Mouse (Mus musculus): ENCODE measurements around the gene Polr3f. TPM values are rescaled to one million over a fixed set of nuclear protein-coding genes. Genes with fewer than 3 reads are reported as not detected.

Gene Polr3f
- 17.4 and 18.5 TPM in 2 replicates for polyA plus RNA-seq (2012; rRNA removed)

GRCm38 (mm10) chr2:144526981-144527820 lies at the start of gene Polr3f, which contains the start of gene Dzank1:
Polr3f (plus strand) TSS chr2:144527718.
Dzank1 (minus strand) TSS chr2:144527414.
- TF ChIP-seq POLR2A (IDR thresholded peaks at IDR 0.05; ENCODE audit: extremely low read depth, insufficient read depth, low read length): peak; percentile 91
- no peak for TF ChIP-seq CTCF (IDR thresholded peaks at IDR 0.05; ENCODE audit: extremely low read depth, insufficient read depth, low read length)
- Histone ChIP-seq H3K27ac (ENCODE audit: insufficient read depth, low read length) (peak within 1 kb of the TSS; percentile 76), H3K4me3 (ENCODE audit: insufficient read depth, low read length) (peak within 1 kb of the TSS; percentile 94), H3K4me1 (ENCODE audit: control insufficient read depth, insufficient read depth, low read length) (peaks cover 3% of the 10 kb centered on the region; the same call in 1 of the 2 replicates)

DNA sequence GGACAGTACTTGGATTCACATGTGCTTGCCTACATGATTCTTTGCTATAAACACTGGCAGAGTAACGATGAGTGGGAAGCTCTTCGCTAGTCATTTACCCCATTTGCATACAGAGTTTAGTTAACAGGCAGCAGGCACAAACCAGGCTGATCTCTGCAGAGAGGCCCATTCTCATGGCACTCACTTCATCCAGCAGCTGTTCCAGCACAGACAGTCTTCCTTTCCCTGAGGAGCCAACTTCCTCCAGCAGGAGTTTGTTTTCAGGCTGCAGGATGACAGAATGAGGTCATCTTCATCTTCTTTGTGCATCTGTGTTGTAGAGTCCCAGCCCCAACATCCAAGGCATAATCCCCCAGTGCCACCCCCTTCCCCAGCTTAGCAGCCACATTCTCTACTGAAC lies 48.1 kb upstream of the Polr3f start:
- TF ChIP-seq POLR2A (IDR thresholded peaks at IDR 0.05; ENCODE audit: extremely low read depth, insufficient read depth, low read length) (no peak), CTCF (IDR thresholded peaks at IDR 0.05; ENCODE audit: extremely low read depth, insufficient read depth, low read length) (no peak)
- Histone ChIP-seq H3K27ac (ENCODE audit: insufficient read depth, low read length) (no peak overlapping the region), H3K4me3 (ENCODE audit: insufficient read depth, low read length) (no peak overlapping the region), H3K4me1 (ENCODE audit: control insufficient read depth, insufficient read depth, low read length) (peaks cover 5% of the 10 kb centered on the region)

- Histone ChIP-seq H3K4me1 (ENCODE audit: control insufficient read depth, insufficient read depth, low read length) (peaks cover 3% of the 10 kb centered on the region), H3K4me3 (ENCODE audit: insufficient read depth, low read length) (no peak overlapping the region), H3K27ac (ENCODE audit: insufficient read depth, low read length) (no peak overlapping the region)
- TF ChIP-seq CTCF (IDR thresholded peaks at IDR 0.05; ENCODE audit: extremely low read depth, insufficient read depth, low read length) (no peak), POLR2A (IDR thresholded peaks at IDR 0.05; ENCODE audit: extremely low read depth, insufficient read depth, low read length) (no peak)
Observed at GRCm38 (mm10) chr2:144484084-144484483, 43.4 kb upstream of the Polr3f start.

- Histone ChIP-seq H3K4me1 (ENCODE audit: control insufficient read depth, insufficient read depth, low read length) (0 out of 2 replicates have a peak, but pooled peaks cover 2% of the 10 kb centered on the region), H3K27ac (ENCODE audit: insufficient read depth, low read length) (no peak overlapping the region), H3K4me3 (ENCODE audit: insufficient read depth, low read length) (no peak overlapping the region)
- TF ChIP-seq POLR2A (IDR thresholded peaks at IDR 0.05; ENCODE audit: extremely low read depth, insufficient read depth, low read length): no peak
- TF ChIP-seq CTCF (IDR thresholded peaks at IDR 0.05; ENCODE audit: extremely low read depth, insufficient read depth, low read length): no peak
Observed at GRCm38 (mm10) chr2:144485439-144485838, 42.1 kb upstream of the Polr3f start.

- H3K4me3 ChIP-seq (ENCODE audit: insufficient read depth, low read length): no peak overlapping the region
- no peak overlapping the region for H3K27ac ChIP-seq (ENCODE audit: insufficient read depth, low read length)
- H3K4me1 ChIP-seq (ENCODE audit: control insufficient read depth, insufficient read depth, low read length): 0 out of 2 replicates have a peak, but pooled peaks cover 2% of the 10 kb centered on the region
- no peak for TF ChIP-seq CTCF (IDR thresholded peaks at IDR 0.05; ENCODE audit: extremely low read depth, insufficient read depth, low read length)
- no peak for TF ChIP-seq POLR2A (IDR thresholded peaks at IDR 0.05; ENCODE audit: extremely low read depth, insufficient read depth, low read length)
Observed at GRCm38 (mm10) chr2:144487476-144487875, 40.0 kb upstream of the Polr3f start.

DNA sequence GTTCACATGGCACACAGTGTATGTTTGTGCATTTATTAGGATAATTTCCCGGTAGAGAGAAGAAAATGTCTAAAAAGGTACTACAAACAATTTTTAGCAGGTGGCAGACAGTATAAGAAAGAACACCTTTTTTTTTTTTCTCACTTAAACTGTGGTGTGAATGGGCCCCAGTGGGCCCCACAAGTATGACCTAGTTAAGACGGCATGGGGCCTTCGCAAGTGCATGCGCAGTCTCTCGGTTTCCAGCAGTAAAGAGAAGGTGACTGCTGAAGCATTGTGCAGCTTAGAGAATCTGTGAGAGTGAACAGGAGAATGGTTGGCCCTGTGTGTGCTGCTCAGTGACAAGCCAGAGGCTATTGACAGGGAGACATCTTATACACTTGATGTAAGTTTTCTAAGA lies 38.2 kb upstream of the Polr3f start:
- H3K4me1 ChIP-seq (ENCODE audit: control insufficient read depth, insufficient read depth, low read length): 0 out of 2 replicates have a peak, but pooled peaks cover 1% of the 10 kb centered on the region
- TF ChIP-seq CTCF (IDR thresholded peaks at IDR 0.05; ENCODE audit: extremely low read depth, insufficient read depth, low read length) (no peak), POLR2A (IDR thresholded peaks at IDR 0.05; ENCODE audit: extremely low read depth, insufficient read depth, low read length) (no peak)

GRCm38 (mm10) chr2:144502134-144502533 lies 25.4 kb upstream of the Polr3f start:
- Histone ChIP-seq H3K27ac (ENCODE audit: insufficient read depth, low read length) (no peak overlapping the region), H3K4me1 (ENCODE audit: control insufficient read depth, insufficient read depth, low read length) (no peaks in the 10 kb centered on the region), H3K4me3 (ENCODE audit: insufficient read depth, low read length) (no peak overlapping the region)
- TF ChIP-seq POLR2A (IDR thresholded peaks at IDR 0.05; ENCODE audit: extremely low read depth, insufficient read depth, low read length) (no peak), CTCF (IDR thresholded peaks at IDR 0.05; ENCODE audit: extremely low read depth, insufficient read depth, low read length) (no peak)

More for the DNA sequence above, 38.2 kb upstream of the Polr3f start:
- Histone ChIP-seq H3K27ac (ENCODE audit: insufficient read depth, low read length) (no peak overlapping the region), H3K4me3 (ENCODE audit: insufficient read depth, low read length) (no peak overlapping the region)

GRCm38 (mm10) chr2:144514619-144515018 lies 12.9 kb upstream of the Polr3f start:
- H3K4me3 ChIP-seq (ENCODE audit: insufficient read depth, low read length): no peak overlapping the region
- no peak for TF ChIP-seq CTCF (IDR thresholded peaks at IDR 0.05; ENCODE audit: extremely low read depth, insufficient read depth, low read length)
- TF ChIP-seq POLR2A (IDR thresholded peaks at IDR 0.05; ENCODE audit: extremely low read depth, insufficient read depth, low read length): no peak
- H3K4me1 ChIP-seq (ENCODE audit: control insufficient read depth, insufficient read depth, low read length): peaks cover 1% of the 10 kb centered on the region; the same call in 1 of the 2 replicates
- no peak overlapping the region for H3K27ac ChIP-seq (ENCODE audit: insufficient read depth, low read length)

- H3K4me1 ChIP-seq (ENCODE audit: control insufficient read depth, insufficient read depth, low read length): no peaks in the 10 kb centered on the region; the same call in 1 of the 2 replicates
- TF ChIP-seq POLR2A (IDR thresholded peaks at IDR 0.05; ENCODE audit: extremely low read depth, insufficient read depth, low read length) (no peak), CTCF (IDR thresholded peaks at IDR 0.05; ENCODE audit: extremely low read depth, insufficient read depth, low read length) (no peak)
Observed at GRCm38 (mm10) chr2:144519772-144520171, 7.7 kb upstream of the Polr3f start.

DNA sequence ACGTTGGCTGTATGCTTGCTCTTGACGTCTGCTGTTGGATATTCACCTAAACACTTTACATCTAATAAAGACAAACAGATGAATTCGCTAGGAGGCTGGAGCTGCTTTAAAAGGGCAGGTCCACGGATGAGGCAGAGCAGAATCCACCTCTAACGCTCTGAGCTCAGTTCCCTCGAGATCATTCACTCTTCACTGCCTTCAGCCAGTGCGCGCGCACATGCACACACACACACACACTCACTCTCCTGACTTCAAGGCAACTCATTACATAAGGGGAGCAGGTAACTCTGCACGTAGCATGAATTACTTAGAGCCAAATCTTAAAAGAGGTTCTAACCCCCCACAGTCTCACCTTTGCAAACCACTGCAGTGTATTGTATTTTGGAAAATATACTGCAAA lies 1.7 kb upstream of the Polr3f start:
- Histone ChIP-seq H3K4me1 (ENCODE audit: control insufficient read depth, insufficient read depth, low read length) (peaks cover 3% of the 10 kb centered on the region; the same call in 1 of the 2 replicates), H3K4me3 (ENCODE audit: insufficient read depth, low read length) (peak overlapping the region; percentile 94), H3K27ac (ENCODE audit: insufficient read depth, low read length) (no peak overlapping the region)
- TF ChIP-seq POLR2A (IDR thresholded peaks at IDR 0.05; ENCODE audit: extremely low read depth, insufficient read depth, low read length): peak; percentile 46; the same call in 1 of the 2 replicates
- no peak for TF ChIP-seq CTCF (IDR thresholded peaks at IDR 0.05; ENCODE audit: extremely low read depth, insufficient read depth, low read length)

More at GRCm38 (mm10) chr2:144519772-144520171, 7.7 kb upstream of the Polr3f start:
- Histone ChIP-seq H3K27ac (ENCODE audit: insufficient read depth, low read length) (no peak overlapping the region), H3K4me3 (ENCODE audit: insufficient read depth, low read length) (no peak overlapping the region)
